Mouse (Mus musculus): ENCODE results near the gene Gm13696. TPM values are rescaled to one million over a fixed set of nuclear protein-coding genes. Genes with fewer than 3 reads are reported as not detected.
"Not testable (repeated sequence)": the region's sequence is repeated elsewhere in the genome, so short reads cannot be mapped to it uniquely, and the experiment has no call there.

The Gm13696 gene
- total and polyA plus RNA-seq, 2 experiments from 2014 or later: not detected

- Histone ChIP-seq H3K36me3 (replicated peaks; ENCODE audit: control insufficient read depth, insufficient read depth, low read length) (no peaks in the 10 kb centered on the region), H3K4me3 (ENCODE audit: low read depth, low read length) (no peak overlapping the region), H3K27ac (ENCODE audit: low read depth) (no peak overlapping the region), H3K9me3 (replicated peaks; ENCODE audit: control insufficient read depth, low read length) (no peaks in the 10 kb centered on the region), H3K27me3 (ENCODE audit: control insufficient read depth, insufficient read depth, low read length) (no peaks in the 10 kb centered on the region), H3K4me2 (ENCODE audit: low read depth, low read length) (no peak overlapping the region), H3K9ac (replicated peaks; ENCODE audit: low read depth, low read length) (no peak overlapping the region), H3K4me1 (ENCODE audit: control insufficient read depth, insufficient read depth) (no peaks in the 10 kb centered on the region)
- DNase-seq (ENCODE audit: low spot score) (no peak), ATAC-seq (ENCODE audit: insufficient read depth, low read depth) (no peak)
- WGBS: 43% methylated on average over 3 of the region's 3 CpGs
- TF ChIP-seq EP300 (IDR thresholded peaks at IDR 0.05; ENCODE audit: low read depth) (no peak), CTCF (IDR thresholded peaks at IDR 0.05; ENCODE audit: low read depth) (no peak)
Observed at GRCm38 (mm10) chr2:84009818-84010217, 36.9 kb downstream of the Gm13696 start.

DNA sequence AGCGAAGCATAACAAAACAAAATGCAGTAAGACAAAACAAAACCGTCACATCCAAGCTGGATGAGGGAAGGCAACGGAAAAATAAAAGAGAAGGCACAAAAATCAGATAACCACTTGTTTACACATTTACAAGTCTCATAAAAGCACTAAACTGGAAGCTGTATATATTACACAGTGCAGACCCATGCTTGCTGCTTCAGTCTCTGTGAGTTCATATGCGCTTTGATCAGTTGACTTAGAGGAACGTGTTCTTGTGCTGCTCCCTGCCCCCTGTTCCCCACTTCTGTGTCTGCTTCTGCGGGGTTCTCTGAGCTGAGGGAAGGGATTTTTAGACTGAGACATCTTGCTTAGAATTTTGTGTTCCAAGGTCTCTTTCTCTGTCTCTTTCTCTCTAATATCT is 41.6 kb downstream of the Gm13696 start:
- Histone ChIP-seq H3K4me1 (ENCODE audit: control insufficient read depth, insufficient read depth) (peaks cover 9% of the 10 kb centered on the region), H3K27ac (ENCODE audit: low read depth) (no peak overlapping the region)

GRCm38 (mm10) chr2:84016291-84016690 is 43.4 kb downstream of the Gm13696 start:
- H3K27me3 ChIP-seq (ENCODE audit: control insufficient read depth, insufficient read depth, low read length); H3K36me3 ChIP-seq (replicated peaks; ENCODE audit: control insufficient read depth, insufficient read depth, low read length); H3K9me3 ChIP-seq (replicated peaks; ENCODE audit: control insufficient read depth, low read length); H3K4me3 ChIP-seq (ENCODE audit: low read depth, low read length); H3K27ac ChIP-seq (ENCODE audit: low read depth); H3K4me2 ChIP-seq (ENCODE audit: low read depth, low read length); ATAC-seq (ENCODE audit: insufficient read depth, low read depth); H3K9ac ChIP-seq (replicated peaks; ENCODE audit: low read depth, low read length); DNase-seq (ENCODE audit: low spot score); H3K4me1 ChIP-seq (ENCODE audit: control insufficient read depth, insufficient read depth): not testable (repeated sequence)
- 83% methylated on average over 4 of the region's 5 CpGs for WGBS

More for the DNA sequence above, 41.6 kb downstream of the Gm13696 start:
- H3K4me2 ChIP-seq (ENCODE audit: low read depth, low read length): no peak overlapping the region
- TF ChIP-seq CTCF (IDR thresholded peaks at IDR 0.05; ENCODE audit: low read depth): no peak
- no peak for TF ChIP-seq EP300 (IDR thresholded peaks at IDR 0.05; ENCODE audit: low read depth)
- no peaks in the 10 kb centered on the region for H3K9me3 ChIP-seq (replicated peaks; ENCODE audit: control insufficient read depth, low read length)
- H3K4me3 ChIP-seq (ENCODE audit: low read depth, low read length): no peak overlapping the region
- H3K9ac ChIP-seq (replicated peaks; ENCODE audit: low read depth, low read length): no peak overlapping the region
- no peaks in the 10 kb centered on the region for H3K36me3 ChIP-seq (replicated peaks; ENCODE audit: control insufficient read depth, insufficient read depth, low read length)
- DNase-seq (ENCODE audit: low spot score) (no peak), ATAC-seq (ENCODE audit: insufficient read depth, low read depth) (no peak)
- 62% methylated on average over 6 of the region's 6 CpGs for WGBS
- no peaks in the 10 kb centered on the region for H3K27me3 ChIP-seq (ENCODE audit: control insufficient read depth, insufficient read depth, low read length)

- H3K4me3 ChIP-seq (ENCODE audit: low read depth, low read length): no peak overlapping the region
- ATAC-seq (ENCODE audit: insufficient read depth, low read depth) (peak; percentile 36; the same call in 1 of the 2 replicates), DNase-seq (ENCODE audit: low spot score) (peak; percentile 58)
- 6% methylated on average over 3 of the region's 3 CpGs for WGBS
- H3K36me3 ChIP-seq (replicated peaks; ENCODE audit: control insufficient read depth, insufficient read depth, low read length): no peaks in the 10 kb centered on the region
- TF ChIP-seq CTCF (IDR thresholded peaks at IDR 0.05; ENCODE audit: low read depth): no peak
- no peak for TF ChIP-seq EP300 (IDR thresholded peaks at IDR 0.05; ENCODE audit: low read depth)
- no peak overlapping the region for H3K4me2 ChIP-seq (ENCODE audit: low read depth, low read length)
- peaks cover 12% of the 10 kb centered on the region for H3K4me1 ChIP-seq (ENCODE audit: control insufficient read depth, insufficient read depth)
- no peak overlapping the region for H3K27ac ChIP-seq (ENCODE audit: low read depth)
- H3K9me3 ChIP-seq (replicated peaks; ENCODE audit: control insufficient read depth, low read length): no peaks in the 10 kb centered on the region
- no peaks in the 10 kb centered on the region for H3K27me3 ChIP-seq (ENCODE audit: control insufficient read depth, insufficient read depth, low read length)
- H3K9ac ChIP-seq (replicated peaks; ENCODE audit: low read depth, low read length): no peak overlapping the region
Observed at GRCm38 (mm10) chr2:84018330-84018729, 45.4 kb downstream of the Gm13696 start.

DNA sequence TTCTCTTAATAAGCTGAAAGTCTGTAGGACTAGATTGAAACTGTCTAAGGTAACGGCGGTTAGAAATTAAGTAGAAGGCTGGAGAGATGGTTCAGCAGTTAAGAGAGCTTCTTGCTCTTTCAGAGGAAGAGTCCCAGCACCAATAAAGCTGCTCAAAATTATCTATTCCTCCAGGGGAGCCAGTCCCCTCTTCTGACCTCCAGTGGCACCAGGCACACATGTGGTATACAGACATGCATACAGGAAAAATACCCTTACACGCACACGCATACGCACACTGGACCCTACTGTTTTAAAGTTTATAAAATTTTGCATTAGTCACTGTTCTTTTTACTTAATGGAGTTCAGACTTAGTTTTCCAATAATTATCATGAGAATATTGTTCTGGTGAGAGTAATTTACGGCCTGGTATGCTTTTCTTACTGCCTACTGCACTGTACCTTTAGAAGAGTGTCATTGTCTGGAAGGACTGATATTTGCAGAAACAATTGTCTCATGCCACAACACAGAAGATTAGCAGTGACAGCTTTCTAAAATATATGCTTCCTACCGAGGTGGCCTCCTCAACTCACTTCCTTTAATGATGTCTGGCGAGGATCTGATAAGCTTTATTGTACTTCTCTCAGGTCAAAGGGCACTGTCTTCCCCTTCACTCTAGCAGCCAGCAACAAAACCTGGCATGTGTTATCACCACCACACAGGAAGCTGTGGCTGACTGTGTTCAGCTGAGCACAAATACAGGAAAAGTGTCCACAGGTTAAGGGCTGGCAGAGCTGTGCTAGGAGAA is 46.8 kb downstream of the Gm13696 start:
- Histone ChIP-seq H3K27ac (ENCODE audit: low read depth) (peak overlapping the region; percentile 20; the same call in 1 of the 2 replicates), H3K36me3 (replicated peaks; ENCODE audit: control insufficient read depth, insufficient read depth, low read length) (no peaks in the 10 kb centered on the region), H3K4me1 (ENCODE audit: control insufficient read depth, insufficient read depth) (peaks cover 12% of the 10 kb centered on the region), H3K9ac (replicated peaks; ENCODE audit: low read depth, low read length) (no peak overlapping the region), H3K4me3 (ENCODE audit: low read depth, low read length) (no peak overlapping the region), H3K4me2 (ENCODE audit: low read depth, low read length) (no peak overlapping the region), H3K9me3 (replicated peaks; ENCODE audit: control insufficient read depth, low read length) (no peaks in the 10 kb centered on the region), H3K27me3 (ENCODE audit: control insufficient read depth, insufficient read depth, low read length) (no peaks in the 10 kb centered on the region)
- ATAC-seq (ENCODE audit: insufficient read depth, low read depth): peak; percentile 27; the same call in 1 of the 2 replicates
- WGBS: 69% methylated on average over 8 of the region's 8 CpGs
- no peak for DNase-seq (ENCODE audit: low spot score)
- no peak for TF ChIP-seq CTCF (IDR thresholded peaks at IDR 0.05; ENCODE audit: low read depth)
- TF ChIP-seq EP300 (IDR thresholded peaks at IDR 0.05; ENCODE audit: low read depth): no peak

DNA sequence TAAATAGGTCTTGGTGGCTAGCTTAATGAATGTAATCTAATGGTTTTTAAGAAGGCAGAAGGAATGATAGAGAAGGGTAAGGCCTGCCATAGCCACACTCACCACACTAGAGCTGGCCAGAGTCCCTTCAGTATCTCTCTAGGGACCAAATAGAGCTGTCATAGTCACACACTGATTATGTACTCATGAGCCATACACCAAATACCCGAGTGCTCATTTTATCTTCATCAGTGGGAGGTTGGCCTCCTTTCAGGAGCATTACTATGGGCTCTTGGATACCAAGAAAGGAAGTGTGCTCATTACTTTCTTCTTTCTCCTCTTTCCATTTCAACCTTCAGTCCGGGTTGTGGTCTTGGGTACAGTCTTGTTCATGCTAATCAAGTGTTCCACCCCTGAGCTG is 49.0 kb downstream of the Gm13696 start:
- no peak for ATAC-seq (ENCODE audit: insufficient read depth, low read depth)

More for the DNA sequence above, 49.0 kb downstream of the Gm13696 start:
- no peak overlapping the region for H3K4me3 ChIP-seq (ENCODE audit: low read depth, low read length)
- no peaks in the 10 kb centered on the region for H3K36me3 ChIP-seq (replicated peaks; ENCODE audit: control insufficient read depth, insufficient read depth, low read length)
- no peak for DNase-seq (ENCODE audit: low spot score)
- H3K4me1 ChIP-seq (ENCODE audit: control insufficient read depth, insufficient read depth): peaks cover 12% of the 10 kb centered on the region
- WGBS: 46% methylated on average over 2 of the region's 2 CpGs
- TF ChIP-seq CTCF (IDR thresholded peaks at IDR 0.05; ENCODE audit: low read depth) (no peak), EP300 (IDR thresholded peaks at IDR 0.05; ENCODE audit: low read depth) (no peak)
- no peak overlapping the region for H3K4me2 ChIP-seq (ENCODE audit: low read depth, low read length)
- no peaks in the 10 kb centered on the region for H3K9me3 ChIP-seq (replicated peaks; ENCODE audit: control insufficient read depth, low read length)
- H3K27ac ChIP-seq (ENCODE audit: low read depth): no peak overlapping the region
- H3K27me3 ChIP-seq (ENCODE audit: control insufficient read depth, insufficient read depth, low read length): no peaks in the 10 kb centered on the region
- H3K9ac ChIP-seq (replicated peaks; ENCODE audit: low read depth, low read length): no peak overlapping the region

All from heart, postnatal 0 days (tissue).